Mouse (Mus musculus): ENCODE results near the gene Hoxd12. TPM values are rescaled to one million over a fixed set of nuclear protein-coding genes. Genes with fewer than 3 reads are reported as not detected.

Hoxd12 gene
- total and polyA plus RNA-seq, 3 experiments, result not detected

- Histone ChIP-seq H3K4me3 (ENCODE audit: low read depth, low read length) (no peak overlapping the region), H3K36me3 (replicated peaks) (no peaks in the 10 kb centered on the region), H3K27me3 (ENCODE audit: insufficient read depth, low read length) (peaks cover 55% of the 10 kb centered on the region), H3K9me3 (replicated peaks) (no peaks in the 10 kb centered on the region), H3K4me1 (ENCODE audit: insufficient read depth, low read depth, low read length) (no peaks in the 10 kb centered on the region)
- no peak for ATAC-seq (ENCODE audit: extremely low read depth, insufficient number of reproducible peaks, low FRiP score, poor library complexity, severe bottlenecking)
- TF ChIP-seq GATA1 (IDR thresholded peaks at IDR 0.05; ENCODE audit: borderline replicate concordance, low read length) (no peak), POLR2AphosphoS5 (IDR thresholded peaks at IDR 0.05; ENCODE audit: insufficient replicate concordance, low read depth, low read length) (no peak)
- DNase-seq (ENCODE audit: low spot score), result no peak
Observed at GRCm38 (mm10) chr2:74691995-74692807, 17.4 kb downstream of the Hoxd12 start.

- no peak for TF ChIP-seq GATA1 (IDR thresholded peaks at IDR 0.05; ENCODE audit: borderline replicate concordance, low read length)
- TF ChIP-seq GATA2 (IDR thresholded peaks at IDR 0.05; ENCODE audit: borderline replicate concordance, low read depth, low read length), result no peak
- TF ChIP-seq POLR2AphosphoS5 (IDR thresholded peaks at IDR 0.05; ENCODE audit: insufficient replicate concordance, low read depth, low read length), result no peak
- no peak for TF ChIP-seq TAL1 (conservative IDR thresholded peaks at IDR 0.05; ENCODE audit: low read depth, low read length)
- no peak for TF ChIP-seq CTCF (IDR thresholded peaks at IDR 0.05; ENCODE audit: low read depth, low read length)
- Histone ChIP-seq H3K4me3 (ENCODE audit: low read depth, low read length) (no peak overlapping the region), H3K27me3 (ENCODE audit: insufficient read depth, low read length) (peaks cover 48% of the 10 kb centered on the region), H3K4me1 (ENCODE audit: insufficient read depth, low read depth, low read length) (no peaks in the 10 kb centered on the region), H3K36me3 (replicated peaks) (no peaks in the 10 kb centered on the region), H3K9me3 (replicated peaks) (peaks cover 2% of the 10 kb centered on the region)
- no peak for ATAC-seq (ENCODE audit: extremely low read depth, insufficient number of reproducible peaks, low FRiP score, poor library complexity, severe bottlenecking)
- no peak for DNase-seq (ENCODE audit: low spot score)
Observed at GRCm38 (mm10) chr2:74692808-74693431, 18.1 kb downstream of the Hoxd12 start.

GRCm38 (mm10) chr2:74693432-74693827 lies 18.6 kb downstream of the Hoxd12 start:
- TF ChIP-seq POLR2AphosphoS5 (IDR thresholded peaks at IDR 0.05; ENCODE audit: insufficient replicate concordance, low read depth, low read length) (no peak), GATA1 (IDR thresholded peaks at IDR 0.05; ENCODE audit: borderline replicate concordance, low read length) (no peak), GATA2 (IDR thresholded peaks at IDR 0.05; ENCODE audit: borderline replicate concordance, low read depth, low read length) (no peak), CTCF (IDR thresholded peaks at IDR 0.05; ENCODE audit: low read depth, low read length) (no peak), TAL1 (conservative IDR thresholded peaks at IDR 0.05; ENCODE audit: low read depth, low read length) (no peak)
- Histone ChIP-seq H3K4me3 (ENCODE audit: low read depth, low read length) (no peak overlapping the region), H3K4me1 (ENCODE audit: insufficient read depth, low read depth, low read length) (no peaks in the 10 kb centered on the region), H3K9me3 (replicated peaks) (peaks cover 7% of the 10 kb centered on the region), H3K36me3 (replicated peaks) (no peaks in the 10 kb centered on the region), H3K27me3 (ENCODE audit: insufficient read depth, low read length) (peaks cover 45% of the 10 kb centered on the region)
- ATAC-seq (ENCODE audit: extremely low read depth, insufficient number of reproducible peaks, low FRiP score, poor library complexity, severe bottlenecking) (no peak), DNase-seq (ENCODE audit: low spot score) (no peak)

GRCm38 (mm10) chr2:74694066-74694465 lies 19.3 kb downstream of the Hoxd12 start:
- peaks cover 9% of the 10 kb centered on the region for H3K9me3 ChIP-seq (replicated peaks)
- no peaks in the 10 kb centered on the region for H3K36me3 ChIP-seq (replicated peaks)
- peak; percentile 7; the same call in 1 of the 2 replicates for TF ChIP-seq CTCF (IDR thresholded peaks at IDR 0.05; ENCODE audit: low read depth, low read length)
- TF ChIP-seq GATA1 (IDR thresholded peaks at IDR 0.05; ENCODE audit: borderline replicate concordance, low read length), result no peak
- no peak for TF ChIP-seq POLR2AphosphoS5 (IDR thresholded peaks at IDR 0.05; ENCODE audit: insufficient replicate concordance, low read depth, low read length)
- no peak for TF ChIP-seq TAL1 (conservative IDR thresholded peaks at IDR 0.05; ENCODE audit: low read depth, low read length)
- TF ChIP-seq GATA2 (IDR thresholded peaks at IDR 0.05; ENCODE audit: borderline replicate concordance, low read depth, low read length), result no peak
- no peak for DNase-seq (ENCODE audit: low spot score)
- no peak overlapping the region for H3K4me3 ChIP-seq (ENCODE audit: low read depth, low read length)
- H3K4me1 ChIP-seq (ENCODE audit: insufficient read depth, low read depth, low read length), result no peaks in the 10 kb centered on the region
- no peak for ATAC-seq (ENCODE audit: extremely low read depth, insufficient number of reproducible peaks, low FRiP score, poor library complexity, severe bottlenecking)
- H3K27me3 ChIP-seq (ENCODE audit: insufficient read depth, low read length), result peaks cover 41% of the 10 kb centered on the region

GRCm38 (mm10) chr2:74695383-74695782 lies 20.6 kb downstream of the Hoxd12 start:
- H3K4me1 ChIP-seq (ENCODE audit: insufficient read depth, low read depth, low read length), result no peaks in the 10 kb centered on the region
- H3K27me3 ChIP-seq (ENCODE audit: insufficient read depth, low read length), result peaks cover 36% of the 10 kb centered on the region
- DNase-seq (ENCODE audit: low spot score), result no peak
- TF ChIP-seq GATA1 (IDR thresholded peaks at IDR 0.05; ENCODE audit: borderline replicate concordance, low read length), result no peak
- H3K4me3 ChIP-seq (ENCODE audit: low read depth, low read length), result no peak overlapping the region
- no peak for ATAC-seq (ENCODE audit: extremely low read depth, insufficient number of reproducible peaks, low FRiP score, poor library complexity, severe bottlenecking)
- no peaks in the 10 kb centered on the region for H3K36me3 ChIP-seq (replicated peaks)
- H3K9me3 ChIP-seq (replicated peaks), result peaks cover 9% of the 10 kb centered on the region

- TF ChIP-seq CTCF (IDR thresholded peaks at IDR 0.05; ENCODE audit: low read depth, low read length), result no peak
- TF ChIP-seq GATA1 (IDR thresholded peaks at IDR 0.05; ENCODE audit: borderline replicate concordance, low read length), result no peak
- no peak for TF ChIP-seq TAL1 (conservative IDR thresholded peaks at IDR 0.05; ENCODE audit: low read depth, low read length)
- TF ChIP-seq GATA2 (IDR thresholded peaks at IDR 0.05; ENCODE audit: borderline replicate concordance, low read depth, low read length), result no peak
- TF ChIP-seq POLR2AphosphoS5 (IDR thresholded peaks at IDR 0.05; ENCODE audit: insufficient replicate concordance, low read depth, low read length), result no peak
- Histone ChIP-seq H3K4me1 (ENCODE audit: insufficient read depth, low read depth, low read length) (no peaks in the 10 kb centered on the region), H3K27me3 (ENCODE audit: insufficient read depth, low read length) (peaks cover 41% of the 10 kb centered on the region), H3K4me3 (ENCODE audit: low read depth, low read length) (no peak overlapping the region), H3K36me3 (replicated peaks) (no peaks in the 10 kb centered on the region), H3K9me3 (replicated peaks) (peaks cover 9% of the 10 kb centered on the region)
- no peak for DNase-seq (ENCODE audit: low spot score)
- ATAC-seq (ENCODE audit: extremely low read depth, insufficient number of reproducible peaks, low FRiP score, poor library complexity, severe bottlenecking), result no peak
Observed at GRCm38 (mm10) chr2:74695813-74696430, 21.1 kb downstream of the Hoxd12 start.
